Mouse (Mus musculus): Measurements from ENCODE around the gene Elmod2.
A peak's percentile ranks its signal among the peaks of the same experiment; 100 is the strongest.
"Not testable (repeated sequence)": the region's sequence is repeated elsewhere in the genome, so short reads cannot be mapped to it uniquely, and the experiment has no call there.

Elmod2 gene

GRCm38 (mm10) chr8:83331899-83332697 is at the start of gene Elmod2:
Elmod2 (minus strand) TSS chr8:83332486.
- peak; percentile 97 for DNase-seq (ENCODE audit: low read depth)

- DNase-seq (ENCODE audit: low read depth), result no peak
These were observed 48.7 kb upstream of the Elmod2 start for GRCm38 (mm10) chr8:83381016-83381415.

GRCm38 (mm10) chr8:83380141-83380540 is 47.9 kb upstream of the Elmod2 start:
- DNase-seq (ENCODE audit: low read depth), result no peak

- DNase-seq (ENCODE audit: low read depth), result no peak
These were observed 44.9 kb upstream of the Elmod2 start for GRCm38 (mm10) chr8:83377231-83377630.

- DNase-seq (ENCODE audit: low read depth), result no peak
These were observed 31.0 kb upstream of the Elmod2 start for GRCm38 (mm10) chr8:83363156-83363769.

GRCm38 (mm10) chr8:83351315-83351714 is 19.0 kb upstream of the Elmod2 start:
- no peak for DNase-seq (ENCODE audit: low read depth)

GRCm38 (mm10) chr8:83348263-83348662 is 16.0 kb upstream of the Elmod2 start, which contains the start of gene Mgat4d:
Mgat4d (plus strand) TSS chr8:83348471.
- DNase-seq (ENCODE audit: low read depth), result no peak

GRCm38 (mm10) chr8:83342693-83343092 is 10.4 kb upstream of the Elmod2 start:
- DNase-seq (ENCODE audit: low read depth), result peak; percentile 51

GRCm38 (mm10) chr8:83342076-83342475 is 9.8 kb upstream of the Elmod2 start:
- no peak for DNase-seq (ENCODE audit: low read depth)

- no peak for DNase-seq (ENCODE audit: low read depth)
These were observed 578 bp upstream of the Elmod2 start for GRCm38 (mm10) chr8:83332864-83333263.

GRCm38 (mm10) chr8:83331567-83331898 is 753 bp downstream of the Elmod2 start:
- DNase-seq (ENCODE audit: low read depth), result no peak

GRCm38 (mm10) chr8:83327889-83328288 is 4.4 kb downstream of the Elmod2 start:
- no peak for DNase-seq (ENCODE audit: low read depth)

GRCm38 (mm10) chr8:83323056-83323455 is 9.2 kb downstream of the Elmod2 start:
- DNase-seq (ENCODE audit: low read depth), result no peak

- DNase-seq (ENCODE audit: low read depth), result no peak
These were observed 9.9 kb downstream of the Elmod2 start for GRCm38 (mm10) chr8:83322374-83322773.

GRCm38 (mm10) chr8:83320543-83320942 is 11.7 kb downstream of the Elmod2 start:
- DNase-seq (ENCODE audit: low read depth), result no peak

- no peak for DNase-seq (ENCODE audit: low read depth)
These were observed 16.6 kb downstream of the Elmod2 start for GRCm38 (mm10) chr8:83315691-83316090.

- not testable (repeated sequence) for DNase-seq (ENCODE audit: low read depth)
These were observed 17.2 kb downstream of the Elmod2 start for GRCm38 (mm10) chr8:83315084-83315483.

- no peak for DNase-seq (ENCODE audit: low read depth)
These were observed 22.4 kb downstream of the Elmod2 start for GRCm38 (mm10) chr8:83309836-83310235.

GRCm38 (mm10) chr8:83304946-83305345 is 27.3 kb downstream of the Elmod2 start:
- DNase-seq (ENCODE audit: low read depth), result no peak

- DNase-seq (ENCODE audit: low read depth), result peak; percentile 39
These were observed 32.2 kb downstream of the Elmod2 start for GRCm38 (mm10) chr8:83300135-83300534.

- DNase-seq (ENCODE audit: low read depth), result no peak
These were observed 34.9 kb downstream of the Elmod2 start for GRCm38 (mm10) chr8:83297375-83297774.

- no peak for DNase-seq (ENCODE audit: low read depth)
These were observed 42.1 kb downstream of the Elmod2 start, which contains the start of gene Ucp1 for GRCm38 (mm10) chr8:83290176-83290575. Ucp1 (plus strand) TSS chr8:83290352.

- no peak for DNase-seq (ENCODE audit: low read depth)
These were observed 46.9 kb downstream of the Elmod2 start for GRCm38 (mm10) chr8:83285391-83285790.
